Mouse (Mus musculus) gastrocnemius, postnatal 36 days (tissue): Measurements from ENCODE around the gene Cdk14. TPM values are rescaled to one million over a fixed set of nuclear protein-coding genes. Genes with fewer than 3 reads are reported as not detected.

ENCODE experiments used
- DNase-seq, 2 experiments: peaks; one replicate each; pipeline ENCODE4 v3.0.0; 2022
- intact Hi-C: fragments of 180-260 bp; cut with DNase I; formaldehyde crosslinking; loops from one replicate; pipeline ENCODE4 v1.15.1; 2025
- microRNA-seq, 2 experiments: library from miRNA; unstranded; fragments of <30 nt; microRNA quantifications; one replicate each; pipeline ENCODE4 v1.2.0; 2021
- total RNA-seq, 2 experiments: library from RNA; stranded (reverse); gene quantifications; 2 replicates each; pipeline ENCODE4 v1.2.3; 2021

Gene Cdk14
- total RNA-seq, 2 experiments from 2014 or later, result 4.2 to 4.9 TPM

DNA sequence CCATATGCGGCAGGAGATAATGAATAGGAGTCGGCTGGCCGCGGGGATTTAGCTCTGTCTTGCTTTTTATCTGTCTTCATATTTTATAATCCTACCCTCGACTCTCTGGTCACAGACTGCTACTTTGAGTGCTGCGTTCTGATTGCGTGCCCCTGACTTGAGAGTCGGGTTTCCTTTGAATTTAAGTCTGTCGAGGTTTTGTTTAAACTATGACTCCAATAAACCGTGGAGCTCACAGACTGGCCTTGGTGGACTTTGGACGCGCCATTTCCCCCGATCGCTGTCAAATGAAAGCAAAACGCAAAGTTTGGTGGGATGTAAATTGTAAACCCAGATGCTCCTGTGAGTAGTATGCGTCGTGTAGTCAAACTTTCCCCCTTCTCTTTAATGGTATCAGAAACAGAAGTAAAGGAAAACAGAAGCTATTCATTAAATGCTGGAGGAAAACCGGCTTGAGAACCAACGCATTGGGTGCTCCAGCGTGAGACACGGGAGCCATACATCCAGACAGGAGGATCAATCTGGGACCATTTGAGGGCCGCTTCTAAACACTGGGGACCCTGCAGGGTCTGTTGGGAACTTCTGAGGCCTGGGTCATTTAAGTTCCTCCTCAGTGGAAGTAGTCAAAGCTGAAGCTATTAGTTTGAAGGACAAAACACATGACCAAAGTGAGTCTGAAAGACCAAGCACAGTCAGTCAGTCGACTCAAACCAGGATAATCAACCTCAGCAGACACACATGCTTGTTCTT, 661.6 kb downstream of the Cdk14 start:
- intact Hi-C loops, result no loop called here
- no peak for DNase-seq

DNA sequence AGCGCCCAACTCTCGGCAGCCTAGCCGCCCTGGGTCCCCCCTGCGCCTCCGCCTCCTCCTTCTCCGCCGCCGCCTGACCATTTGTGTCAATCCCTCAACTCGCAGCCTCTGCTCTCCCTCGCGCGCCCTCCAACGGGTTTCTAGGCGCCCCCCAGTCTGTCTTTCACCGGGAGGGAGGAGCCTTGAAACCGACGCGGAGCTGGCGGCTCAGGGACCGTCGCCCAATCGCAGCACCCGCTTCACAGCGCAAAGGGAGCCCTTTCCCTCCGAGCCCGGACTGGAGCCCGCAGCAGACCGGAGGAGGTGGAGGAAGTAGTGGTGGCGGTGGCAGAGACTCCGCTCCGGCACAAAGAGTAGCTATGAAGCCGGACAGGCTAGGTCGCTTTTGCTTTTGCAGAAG, 662.2 kb downstream of the Cdk14 start, which contains the start of gene Fzd1:
TSS of gene Fzd1 (minus strand) at position 134 of the 400 bp plus-strand sequence.
- intact Hi-C loops, result no loop called here
- DNase-seq, result peak; percentile 85 to 86

DNA sequence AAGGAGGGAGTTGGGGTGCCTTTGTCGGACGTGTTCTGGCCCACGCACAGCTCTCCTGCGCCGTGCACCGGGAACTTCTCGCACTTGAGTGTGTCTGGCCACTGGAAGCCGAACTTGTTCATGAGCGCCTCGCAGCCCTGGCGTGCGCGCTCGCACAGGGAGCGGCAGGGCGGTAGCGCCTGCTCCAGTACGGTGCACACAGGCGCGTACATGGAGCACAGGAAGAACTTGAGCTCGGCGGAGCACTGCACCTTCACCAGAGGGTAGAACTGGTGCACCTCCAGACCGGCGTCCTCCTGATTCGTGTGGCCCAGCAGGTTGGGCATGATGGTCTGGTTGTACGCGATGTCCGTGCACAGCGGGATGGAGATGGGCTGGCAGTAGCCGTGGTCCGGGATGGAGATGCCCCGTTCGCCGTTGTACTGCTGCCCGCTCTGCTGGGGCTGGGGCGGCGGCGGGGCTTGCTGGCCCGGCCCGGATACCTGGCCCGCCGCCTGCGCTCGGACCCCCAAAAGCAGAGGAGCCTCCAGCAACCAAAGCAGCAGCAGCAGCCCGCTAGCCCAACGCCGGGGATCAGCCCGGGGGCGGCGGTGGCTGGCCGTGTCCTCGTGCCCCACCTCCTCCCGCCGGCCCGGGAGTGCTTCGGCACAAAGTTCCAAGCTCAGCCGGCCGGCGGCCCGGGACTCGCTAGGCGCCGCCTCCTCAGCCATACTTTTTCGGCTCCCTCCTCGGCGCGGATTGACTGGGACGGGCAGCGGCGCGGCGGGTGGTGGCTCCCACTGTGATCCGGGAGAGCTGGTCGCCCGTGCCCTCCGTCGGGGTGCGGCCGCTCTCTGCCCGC, 663.0 kb downstream of the Cdk14 start:
- peak; percentile 53 to 57 for DNase-seq
- intact Hi-C loops, result no loop called here

DNA sequence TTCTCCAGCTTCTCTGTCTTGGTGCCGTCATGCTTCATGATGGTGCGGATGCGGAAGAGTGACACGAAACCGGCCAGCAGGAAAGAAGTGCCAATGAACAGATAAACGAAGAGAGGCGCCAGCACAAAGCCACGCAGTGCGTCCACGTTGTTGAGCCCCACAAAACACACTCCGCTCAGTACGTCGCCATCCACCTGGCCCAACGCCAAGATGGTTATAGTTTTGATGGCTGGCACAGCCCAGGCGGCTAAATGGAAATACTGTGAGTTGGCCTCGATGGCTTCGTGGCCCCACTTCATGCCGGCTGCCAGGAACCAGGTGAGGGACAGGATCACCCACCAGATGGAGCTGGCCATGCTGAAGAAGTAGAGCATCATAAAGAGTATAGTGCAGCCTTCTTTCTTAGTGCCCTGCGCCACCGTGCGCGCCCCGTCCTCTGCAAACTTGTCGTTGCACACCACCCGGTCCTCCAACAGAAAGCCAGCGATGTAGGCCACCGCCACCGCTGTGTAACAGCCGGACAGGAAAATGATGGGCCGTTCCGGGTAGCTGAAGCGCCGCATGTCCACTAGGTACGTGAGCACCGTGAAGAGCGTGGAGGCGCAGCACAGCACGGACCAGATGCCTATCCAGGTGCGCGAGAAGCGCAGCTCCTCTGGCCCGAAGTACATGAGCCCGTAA, 664.0 kb downstream of the Cdk14 start:
- intact Hi-C loops, result no loop called here
- peak in 1 of 2 experiments; percentile 16 for DNase-seq

DNA sequence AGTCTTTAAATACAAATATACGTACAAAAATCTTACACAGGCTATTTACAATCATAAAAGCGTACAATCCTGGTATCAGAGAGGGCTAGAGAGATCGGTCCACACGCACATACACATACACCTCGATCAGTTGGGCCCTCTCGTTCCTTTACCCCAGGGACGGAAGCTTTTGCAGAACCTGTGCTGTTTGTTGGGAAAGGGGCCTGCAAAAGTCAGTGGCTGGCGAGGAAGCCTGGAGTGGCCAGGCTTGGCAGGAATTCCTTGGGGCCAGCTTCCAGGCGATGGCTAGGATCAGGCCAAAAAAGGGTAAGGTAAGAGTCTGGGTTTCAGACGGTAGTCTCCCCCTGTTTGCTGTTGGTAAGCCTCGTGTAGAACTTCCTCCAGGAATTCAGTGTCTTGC, 664.8 kb downstream of the Cdk14 start:
- intact Hi-C loops, result no loop called here
- DNase-seq, result no peak

DNA sequence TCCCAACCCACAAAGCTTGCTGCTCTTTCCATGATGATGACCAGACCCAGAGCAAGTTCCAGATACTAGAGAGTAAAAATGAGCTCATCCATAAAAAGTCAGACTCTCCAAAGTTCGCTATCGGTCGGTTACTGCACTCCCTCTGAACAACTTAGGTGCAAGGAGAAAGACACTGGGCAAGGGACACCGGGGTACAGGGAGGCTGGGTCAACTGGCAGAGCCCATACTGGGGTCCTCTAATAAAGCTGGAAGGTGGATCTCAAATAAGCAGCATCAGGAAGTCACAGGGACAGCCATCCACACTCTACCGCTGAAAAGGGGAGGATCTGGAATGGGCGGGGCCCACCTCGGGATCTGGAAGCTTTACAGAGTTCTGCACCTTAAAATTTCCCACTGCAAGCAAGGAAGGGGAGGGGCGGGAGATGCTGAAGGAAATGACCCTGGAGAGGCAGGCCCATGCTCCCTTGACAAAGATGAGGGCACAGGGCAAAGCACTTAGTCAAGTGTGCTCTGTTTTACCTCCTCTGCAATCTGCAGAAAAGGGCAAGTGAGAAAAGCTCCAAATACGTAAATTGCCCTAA, 665.3 kb downstream of the Cdk14 start:
- DNase-seq, result no peak
- intact Hi-C loops, result no loop called here

Small RNA genes lying within 50 kb of the gene (microRNA-seq; reads per million reads assigned to microRNA genes)
- gene Gm25037 (0 reads per million in 2 experiments), gene Gm44483 (0 reads per million in 2 experiments)

Other genes starting within 250 kb of the Cdk14 start
- gene 1700015F17Rik, start 58.8 kb upstream of the Cdk14 start, total RNA-seq, result not detected
- 10 to 100 TPM; 12.3 to 14.2 TPM for gene Cldn12, start 94.6 kb upstream of the Cdk14 start, total RNA-seq
- gene Gtpbp10, start 139.2 kb upstream of the Cdk14 start, total RNA-seq, result 1 to 10 TPM; 5.0 to 6.0 TPM
- not detected for gene Gm8773, start 153.5 kb upstream of the Cdk14 start, total RNA-seq
- gene Cfap69, start 243.9 kb upstream of the Cdk14 start, total RNA-seq, result under 1 TPM in 1 of 2 experiments, not detected in 1; 0.41 TPM